Mouse (Mus musculus): Measurements from ENCODE around the gene Elovl4.

GRCm38 (mm10) chr9:83761318-83761717 is 44.8 kb downstream of the Elovl4 start:
- TF ChIP-seq POLR2A (IDR thresholded peaks at IDR 0.05; ENCODE audit: borderline replicate concordance, insufficient read depth, low read length) (no peak), CTCF (IDR thresholded peaks at IDR 0.05; ENCODE audit: borderline replicate concordance, insufficient read depth, low read depth, low read length) (no peak)
